Mouse (Mus musculus): Measurements from ENCODE around the gene Tmem234.

GRCm38 (mm10) chr4:129572236-129573092 lies 28.0 kb upstream of the Tmem234 start:
- no peak for TF ChIP-seq CTCF (IDR thresholded peaks at IDR 0.05; ENCODE audit: borderline replicate concordance, insufficient read depth, low read depth, low read length)
- TF ChIP-seq POLR2A (IDR thresholded peaks at IDR 0.05; ENCODE audit: borderline replicate concordance, insufficient read depth, low read length) = no peak

Data from cerebellum, adult 2 months (tissue).